Mouse (Mus musculus): ENCODE measurements around the gene 1700001K19Rik.
"Not testable (repeated sequence)": the region's sequence is repeated elsewhere in the genome, so short reads cannot be mapped to it uniquely, and the experiment has no call there.

1700001K19Rik gene

DNA sequence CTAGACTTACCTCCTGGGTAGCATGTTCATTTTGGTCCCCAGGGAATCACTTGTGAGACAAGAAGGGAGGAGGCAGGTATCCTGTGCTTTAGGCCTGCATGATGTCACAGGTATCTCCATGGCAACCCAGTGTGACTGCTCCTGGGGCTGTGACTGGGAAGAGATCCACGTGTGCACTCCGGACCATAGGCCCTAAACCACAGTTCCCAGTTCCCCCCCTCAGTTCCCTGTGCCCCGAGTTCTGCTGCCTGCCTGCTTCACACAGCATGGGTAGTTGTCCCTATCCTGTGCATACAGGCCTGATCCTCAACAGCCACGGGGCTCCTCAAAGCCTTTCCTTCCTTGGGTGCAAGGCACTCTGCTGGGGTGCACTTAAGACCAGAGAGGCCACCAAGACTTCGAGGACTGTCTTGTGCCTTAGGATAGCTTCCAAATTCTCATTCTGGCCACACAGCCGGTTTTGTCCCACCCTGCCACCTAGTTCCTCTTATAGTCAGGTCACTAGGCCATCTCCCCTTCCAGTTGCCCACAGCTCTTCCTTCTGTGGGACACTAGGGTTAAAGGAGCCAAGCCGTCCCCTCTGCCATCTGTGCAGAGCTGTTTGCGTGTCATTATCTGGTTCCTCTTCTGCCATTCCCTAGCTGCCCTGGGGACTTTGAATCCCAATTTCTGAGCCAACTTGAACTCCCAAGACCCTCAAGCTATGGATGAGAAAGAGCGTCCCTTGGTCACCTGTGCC, at the start of gene 1700001K19Rik:
1700001K19Rik (minus strand) TSS at position 59 of the 739 bp plus-strand sequence.
- DNase-seq = no peak

DNA sequence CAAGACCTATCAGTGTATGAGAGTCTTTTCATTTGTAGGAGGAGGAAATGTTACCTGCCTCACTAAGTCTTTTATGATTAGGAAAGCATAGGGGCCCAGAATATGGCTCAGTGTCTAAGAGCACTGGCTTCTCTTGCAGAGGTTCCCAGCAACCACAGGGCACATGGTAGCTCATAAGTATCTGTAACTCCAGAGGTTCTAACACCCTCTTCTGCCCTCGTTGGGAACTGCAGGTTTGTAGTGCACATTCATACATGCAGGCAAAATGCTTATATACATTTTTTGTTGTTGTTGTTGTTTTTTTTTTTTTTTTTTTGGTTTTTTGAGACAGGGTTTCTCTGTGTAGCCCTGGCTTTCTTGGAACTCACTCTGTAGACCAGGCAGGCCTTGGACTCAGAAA, 44.0 kb upstream of the 1700001K19Rik start:
- no peak for DNase-seq

DNA sequence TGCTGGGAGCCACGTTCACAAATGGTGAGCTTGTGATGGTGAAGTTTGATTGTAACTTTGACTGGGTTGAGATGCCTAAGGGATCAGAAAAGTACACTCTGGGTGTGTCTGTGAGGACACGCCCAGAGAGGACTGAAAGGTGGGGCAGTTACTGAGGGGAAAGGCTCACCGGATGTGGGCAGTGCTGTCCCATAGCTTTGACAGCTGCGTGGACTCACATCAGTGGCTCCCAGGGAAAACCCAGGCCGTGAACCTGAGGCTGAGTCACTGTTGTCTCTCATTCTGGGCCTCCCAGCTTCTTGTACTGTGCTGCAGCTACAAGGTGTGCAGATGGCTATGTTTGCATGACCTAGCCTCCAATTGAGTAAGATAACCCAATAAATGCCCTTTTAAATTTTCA, 43.1 kb upstream of the 1700001K19Rik start:
- DNase-seq = no peak

DNA sequence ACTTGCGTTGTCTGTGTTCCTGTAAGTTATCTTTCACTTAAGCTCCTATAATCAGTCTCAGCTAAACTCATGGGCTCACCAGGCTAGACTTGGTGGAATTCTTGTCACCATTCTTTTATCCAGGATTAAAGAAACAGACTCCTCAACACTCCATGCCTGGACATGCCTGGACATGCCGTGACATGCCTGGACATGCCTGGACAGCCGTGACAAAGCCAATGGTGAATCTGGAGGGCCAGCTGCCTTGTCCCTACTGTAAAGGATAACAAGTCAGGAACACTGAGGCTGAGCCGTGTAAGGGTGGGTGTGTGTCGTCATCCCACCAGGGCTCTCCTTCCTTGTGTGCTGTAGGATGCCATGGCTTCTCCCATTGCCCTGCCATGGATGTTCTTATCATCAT, 42.6 kb upstream of the 1700001K19Rik start:
- no peak for DNase-seq

GRCm38 (mm10) chr12:110716004-110716403, 33.6 kb upstream of the 1700001K19Rik start:
- DNase-seq = no peak

- no peak for DNase-seq
Measured at GRCm38 (mm10) chr12:110714215-110714614, 31.8 kb upstream of the 1700001K19Rik start.

DNA sequence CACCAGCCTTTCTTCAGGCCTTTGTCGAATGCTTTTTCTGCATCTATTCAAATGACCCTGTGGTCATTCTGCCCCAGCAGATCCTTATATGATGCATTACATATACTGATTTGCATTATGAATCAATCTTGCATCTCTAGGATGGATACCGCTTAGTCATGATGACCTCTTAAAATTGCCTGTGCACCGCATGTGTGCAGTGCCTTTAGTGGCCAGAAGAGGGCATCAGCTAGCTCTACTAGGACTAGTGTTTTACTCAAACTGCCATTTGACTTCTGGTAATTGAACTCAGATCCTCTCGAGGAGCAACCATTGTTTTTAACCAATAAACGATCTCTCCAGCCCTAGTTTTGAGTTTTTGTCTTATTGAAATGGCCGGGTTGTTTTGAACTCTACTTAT, 31.4 kb upstream of the 1700001K19Rik start:
- DNase-seq = no peak

DNA sequence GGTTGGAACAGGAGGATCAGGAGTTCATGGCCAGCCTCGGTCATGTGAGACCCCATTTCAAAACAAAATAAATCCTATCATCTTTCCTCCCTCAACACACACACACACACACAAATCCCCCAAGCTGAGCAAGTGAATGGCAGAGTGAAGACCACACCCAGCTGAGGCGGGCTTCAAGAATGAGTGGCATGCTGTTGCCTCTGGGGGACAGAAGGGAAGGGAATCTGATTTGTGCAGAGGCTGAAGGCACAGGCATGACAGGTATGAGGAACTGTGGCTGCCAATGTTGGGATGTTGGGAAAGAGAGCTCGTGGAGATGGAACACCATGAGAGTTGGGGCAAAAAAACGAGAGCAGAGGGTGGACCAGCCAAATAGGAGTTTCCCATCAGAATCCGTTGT, 28.9 kb upstream of the 1700001K19Rik start:
- DNase-seq = no peak

DNA sequence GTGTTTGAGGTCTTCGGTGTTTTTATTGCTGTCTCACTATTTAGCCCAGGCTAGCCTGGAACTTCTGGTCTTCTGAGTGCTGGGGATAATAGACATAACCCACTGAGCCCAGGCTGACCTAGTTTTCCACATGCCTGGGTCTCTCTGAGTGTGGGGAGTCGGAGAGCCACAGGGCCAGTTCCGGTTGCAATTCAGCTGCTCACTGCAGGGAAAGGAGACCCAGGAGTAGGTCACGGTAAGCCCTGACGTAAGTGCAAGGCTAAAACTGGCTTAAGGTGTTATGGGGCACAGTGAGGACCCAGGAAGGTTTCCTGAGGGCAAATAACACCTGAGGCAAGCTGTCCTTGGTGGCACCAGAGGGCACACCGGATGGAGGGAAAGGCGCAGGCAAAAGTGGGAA, 25.0 kb upstream of the 1700001K19Rik start:
- no peak for DNase-seq

DNA sequence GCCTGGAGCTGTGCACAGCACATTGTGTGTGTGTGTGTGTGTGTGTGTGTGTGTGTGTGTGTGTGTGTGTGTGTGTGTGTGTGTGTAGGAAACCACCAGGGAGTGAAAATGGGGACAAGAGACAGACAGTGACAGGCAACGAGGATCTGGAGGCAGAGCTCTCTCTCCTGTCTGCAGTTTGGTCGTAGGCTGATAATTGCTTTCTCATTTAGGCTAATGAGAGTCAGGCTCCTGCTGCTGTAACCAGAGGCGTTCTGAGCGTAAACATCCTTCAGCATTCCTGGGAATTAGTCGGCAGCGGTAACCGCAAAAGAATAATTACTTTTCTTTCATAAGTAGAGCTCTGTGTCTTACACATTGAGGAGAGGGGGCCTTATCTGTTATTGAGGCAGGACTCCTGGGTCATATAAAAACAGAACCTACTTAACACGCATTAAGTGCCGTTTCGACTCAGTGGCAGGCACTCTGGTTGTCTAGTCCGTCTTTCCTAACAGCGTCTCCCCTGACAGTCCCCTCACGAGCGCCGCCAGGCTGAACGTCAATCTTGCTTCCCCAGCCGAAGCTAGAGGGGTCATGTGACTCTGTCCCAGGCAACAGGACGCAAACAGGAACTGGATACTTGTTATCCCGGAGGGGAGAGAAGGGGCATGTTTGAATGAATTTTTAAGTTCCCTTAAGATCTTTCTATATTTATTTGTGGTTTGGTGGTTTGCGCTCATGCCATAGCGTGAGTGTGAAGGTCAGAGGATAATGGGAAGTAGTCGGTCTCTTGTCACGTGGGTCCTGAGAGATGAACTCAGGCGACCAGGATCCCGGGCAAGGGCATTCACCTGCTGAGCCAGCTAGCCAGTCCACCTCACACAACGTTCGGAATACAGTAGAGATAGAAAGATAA, 24.2 kb upstream of the 1700001K19Rik start:
- DNase-seq = peak; percentile 42 to 44

GRCm38 (mm10) chr12:110705419-110705818, 23.0 kb upstream of the 1700001K19Rik start:
- not testable (repeated sequence) for DNase-seq

- DNase-seq = no peak
Measured at GRCm38 (mm10) chr12:110703682-110704081, 21.3 kb upstream of the 1700001K19Rik start.

DNA sequence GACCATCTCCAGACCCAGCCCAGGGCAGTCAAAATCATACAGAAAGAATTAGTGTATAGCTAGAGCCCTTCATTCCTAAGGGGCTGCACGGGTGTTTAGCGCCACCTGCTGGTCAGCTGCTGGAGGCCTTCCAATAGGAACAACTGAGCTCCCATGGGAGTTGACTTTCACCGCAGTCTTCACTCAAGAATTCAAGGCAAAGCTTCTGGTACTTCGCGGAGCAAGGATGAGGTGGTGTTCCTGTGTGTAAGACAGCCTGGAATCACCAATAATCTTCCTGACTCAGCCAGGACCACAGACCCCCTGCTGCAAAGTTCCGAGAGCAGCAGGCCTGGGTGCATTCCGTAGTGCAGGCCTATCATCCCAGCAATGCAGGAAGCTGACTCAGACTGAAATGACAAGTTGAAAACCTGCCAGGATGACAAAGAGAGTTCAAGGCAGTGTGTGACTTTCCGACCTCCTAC, 20.6 kb upstream of the 1700001K19Rik start:
- DNase-seq = peak; percentile 56 to 57

DNA sequence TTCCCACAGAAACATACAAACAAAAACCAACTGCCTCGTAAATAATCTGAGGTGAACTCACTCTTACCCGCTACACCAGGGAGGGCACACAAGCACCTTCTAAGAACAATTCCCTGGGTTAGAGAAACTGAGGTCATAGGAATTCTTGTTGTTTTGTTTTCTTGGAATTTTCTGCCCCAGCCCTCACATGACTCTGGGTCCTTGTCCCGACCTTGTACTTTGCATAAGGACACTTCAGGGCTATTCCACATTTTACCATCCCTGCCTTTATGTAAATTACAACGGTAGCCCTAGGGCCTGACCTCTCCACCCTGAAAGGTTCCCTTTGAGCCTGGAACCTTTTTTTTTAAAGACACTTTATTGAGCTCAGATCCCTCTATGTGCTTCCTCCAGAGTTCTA, 20.1 kb upstream of the 1700001K19Rik start, which contains the start of gene Hsp90aa1:
Hsp90aa1 (minus strand) TSS at position 173 of the 400 bp plus-strand sequence.
- no peak for DNase-seq

DNA sequence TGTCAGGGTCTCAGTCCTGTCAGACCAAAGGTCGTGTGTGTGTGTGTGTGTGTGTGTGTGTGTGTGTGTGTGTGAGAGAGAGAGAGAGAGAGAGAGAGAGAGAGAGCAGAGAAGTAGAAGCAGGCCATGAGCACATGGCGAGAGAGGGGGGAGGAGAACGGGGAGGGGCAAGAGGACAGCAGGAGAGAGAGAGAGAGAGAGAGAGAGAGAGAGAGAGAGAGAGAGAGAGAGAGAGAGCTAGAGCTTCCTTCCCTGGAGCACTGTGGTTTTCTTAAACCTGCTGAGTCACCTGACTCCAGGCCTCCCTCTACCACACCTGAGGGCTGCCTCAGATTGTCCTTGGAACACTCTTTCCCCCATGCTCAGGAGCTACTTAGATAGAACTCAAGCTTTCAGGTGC, 18.9 kb upstream of the 1700001K19Rik start:
- not testable (repeated sequence) for DNase-seq

DNA sequence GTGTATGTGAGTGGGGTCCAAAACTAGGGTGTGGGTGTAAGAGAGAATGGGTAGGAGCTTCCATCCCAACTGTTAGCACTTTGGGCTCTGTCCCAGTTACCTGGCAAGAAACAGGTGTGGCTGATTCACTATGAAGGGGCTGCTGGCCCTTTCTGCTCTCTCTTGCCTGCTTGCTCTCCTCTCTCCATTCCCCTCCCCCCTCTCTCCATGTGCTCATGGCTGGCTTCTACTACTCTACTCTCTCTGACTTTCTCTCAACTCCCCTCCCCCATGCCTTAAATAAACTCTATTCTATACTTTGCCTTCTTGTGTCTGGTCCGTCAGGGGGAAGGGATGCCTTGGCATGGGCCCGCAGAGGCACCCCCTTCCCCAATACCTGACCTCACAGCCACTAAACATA, 18.3 kb upstream of the 1700001K19Rik start:
- DNase-seq = no peak

GRCm38 (mm10) chr12:110699171-110699547, 16.7 kb upstream of the 1700001K19Rik start:
- DNase-seq = no peak

GRCm38 (mm10) chr12:110698523-110699170, 16.2 kb upstream of the 1700001K19Rik start:
- no peak for DNase-seq

DNA sequence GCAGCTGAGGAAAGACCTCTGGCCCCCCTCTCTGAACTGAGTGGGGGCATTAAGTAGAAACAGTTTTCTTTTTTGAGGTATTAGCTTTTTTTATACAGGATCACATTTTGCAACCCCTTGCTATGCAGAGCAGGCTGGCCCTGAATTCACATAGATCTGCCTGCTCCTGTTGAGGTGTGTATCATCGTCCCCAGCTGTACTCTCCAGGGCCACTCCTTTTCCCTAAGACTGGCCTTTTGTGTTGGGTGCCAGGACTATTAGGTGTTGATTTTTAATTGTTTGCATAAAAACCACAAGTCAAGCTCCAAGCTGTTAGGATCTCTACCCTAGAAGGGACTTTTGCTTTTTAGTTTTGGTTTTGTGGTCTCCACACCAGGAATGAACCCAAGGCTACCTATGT, 15.7 kb upstream of the 1700001K19Rik start:
- no peak for DNase-seq

DNA sequence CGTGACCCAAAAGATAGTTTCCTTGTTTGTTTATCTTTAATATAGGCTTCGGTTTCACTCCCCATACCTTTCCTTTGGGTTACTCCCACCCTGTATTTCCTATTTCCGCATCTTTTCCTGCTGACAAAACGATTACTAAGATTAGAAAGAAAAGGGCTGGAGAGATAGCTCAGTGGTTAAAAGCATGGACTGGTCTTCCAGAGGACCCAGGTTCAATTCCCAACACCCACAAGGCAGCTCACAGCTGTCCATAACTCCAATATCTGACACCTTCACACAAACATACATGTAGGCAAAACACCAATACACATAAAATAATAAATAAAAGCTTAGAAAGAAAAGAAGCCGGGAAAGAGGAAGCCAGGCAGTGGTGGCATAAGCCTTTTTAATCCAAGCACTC, 15.0 kb upstream of the 1700001K19Rik start:
- DNase-seq = no peak

GRCm38 (mm10) chr12:110696975-110697400, 14.6 kb upstream of the 1700001K19Rik start:
- no peak for DNase-seq

- DNase-seq = peak; percentile 95 to 96
Measured at GRCm38 (mm10) chr12:110696173-110696974, 14.0 kb upstream of the 1700001K19Rik start.

Measured in thymus, adult 18-20 months (tissue).